Mouse (Mus musculus): ENCODE measurements around the gene Slc24a3. TPM values are rescaled to one million over a fixed set of nuclear protein-coding genes. Genes with fewer than 3 reads are reported as not detected.

The Slc24a3 gene
- polyA plus RNA-seq, 1 experiment from 2014 or later = 21.5 TPM

DNA sequence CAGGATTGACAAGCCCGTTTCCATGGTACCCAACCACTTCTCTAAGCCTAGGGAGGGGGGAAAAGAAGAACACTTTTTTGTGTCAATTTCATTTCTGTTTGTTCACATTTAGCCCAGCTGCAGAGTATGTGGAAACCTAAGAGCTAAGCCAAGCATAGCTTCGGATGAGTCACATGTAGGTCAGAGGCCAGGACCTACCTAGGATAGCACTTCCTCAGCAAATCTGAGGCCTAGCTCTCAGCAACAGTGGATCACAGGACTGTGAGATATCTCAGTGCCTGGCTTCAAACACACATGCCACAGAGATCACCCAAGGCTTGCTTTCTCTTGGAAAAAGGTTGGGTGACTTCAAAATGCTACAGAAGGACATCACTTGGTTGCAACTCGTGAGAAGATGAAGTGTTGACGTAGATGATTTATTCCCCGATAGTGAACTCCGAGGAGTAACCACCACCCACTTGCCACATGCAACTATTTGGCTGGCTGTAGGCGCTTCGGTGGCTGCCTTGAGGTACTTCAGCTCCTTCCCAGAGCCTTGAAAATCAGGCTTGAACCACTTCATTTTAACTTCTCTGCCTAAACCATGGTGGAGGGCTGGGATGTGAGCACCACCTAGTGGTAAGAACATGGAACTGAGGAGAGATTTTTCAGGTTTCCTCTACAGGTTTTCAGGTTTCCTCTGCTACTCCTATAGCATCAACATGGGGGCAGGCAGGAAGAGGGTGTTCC, 420.6 kb downstream of the Slc24a3 start:
- ATAC-seq (ENCODE audit: low FRiP score) (peak; percentile 90), DNase-seq (ENCODE audit: low spot score) (peak; percentile 80)
- Histone ChIP-seq H3K27me3 (ENCODE audit: control insufficient read depth, insufficient read depth, low read length) (no peaks in the 10 kb centered on the region), H3K27ac (no peak overlapping the region), H3K36me3 (replicated peaks; ENCODE audit: control insufficient read depth, insufficient read depth) (no peaks in the 10 kb centered on the region), H3K9me3 (ENCODE audit: control insufficient read depth, low read length) (no peaks in the 10 kb centered on the region), H3K4me3 (replicated peaks; ENCODE audit: low read length) (no peak overlapping the region), H3K4me1 (replicated peaks; ENCODE audit: control insufficient read depth, insufficient read depth, low read length) (no peaks in the 10 kb centered on the region), H3K9ac (no peak overlapping the region), H3K4me2 (replicated peaks) (no peak overlapping the region)
- 74% methylated on average over 8 of the region's 8 CpGs for WGBS

GRCm38 (mm10) chr2:145591881-145592280, 424.3 kb downstream of the Slc24a3 start:
- WGBS = 83% methylated on average over 8 of the region's 8 CpGs
- no peaks in the 10 kb centered on the region for H3K36me3 ChIP-seq (replicated peaks; ENCODE audit: control insufficient read depth, insufficient read depth)
- H3K27ac ChIP-seq = no peak overlapping the region
- no peaks in the 10 kb centered on the region for H3K27me3 ChIP-seq (ENCODE audit: control insufficient read depth, insufficient read depth, low read length)
- H3K9me3 ChIP-seq (ENCODE audit: control insufficient read depth, low read length) = no peaks in the 10 kb centered on the region
- no peak overlapping the region for H3K4me3 ChIP-seq (replicated peaks; ENCODE audit: low read length)
- DNase-seq (ENCODE audit: low spot score) = no peak
- H3K4me2 ChIP-seq (replicated peaks) = no peak overlapping the region
- no peak overlapping the region for H3K9ac ChIP-seq
- no peak for ATAC-seq (ENCODE audit: low FRiP score)
- H3K4me1 ChIP-seq (replicated peaks; ENCODE audit: control insufficient read depth, insufficient read depth, low read length) = no peaks in the 10 kb centered on the region

- 82% methylated on average over 3 of the region's 3 CpGs for WGBS
- ATAC-seq (ENCODE audit: low FRiP score) (no peak), DNase-seq (ENCODE audit: low spot score) (no peak)
- Histone ChIP-seq H3K27ac (no peak overlapping the region), H3K36me3 (replicated peaks; ENCODE audit: control insufficient read depth, insufficient read depth) (no peaks in the 10 kb centered on the region), H3K4me1 (replicated peaks; ENCODE audit: control insufficient read depth, insufficient read depth, low read length) (no peaks in the 10 kb centered on the region), H3K9ac (no peak overlapping the region), H3K27me3 (ENCODE audit: control insufficient read depth, insufficient read depth, low read length) (no peaks in the 10 kb centered on the region), H3K4me2 (replicated peaks) (no peak overlapping the region), H3K9me3 (ENCODE audit: control insufficient read depth, low read length) (no peaks in the 10 kb centered on the region), H3K4me3 (replicated peaks; ENCODE audit: low read length) (no peak overlapping the region)
Measured at GRCm38 (mm10) chr2:145593649-145594347, 426.2 kb downstream of the Slc24a3 start.

GRCm38 (mm10) chr2:145597866-145598265, 430.3 kb downstream of the Slc24a3 start:
- no peak for ATAC-seq (ENCODE audit: low FRiP score)
- H3K4me2 ChIP-seq (replicated peaks) = no peak overlapping the region

DNA sequence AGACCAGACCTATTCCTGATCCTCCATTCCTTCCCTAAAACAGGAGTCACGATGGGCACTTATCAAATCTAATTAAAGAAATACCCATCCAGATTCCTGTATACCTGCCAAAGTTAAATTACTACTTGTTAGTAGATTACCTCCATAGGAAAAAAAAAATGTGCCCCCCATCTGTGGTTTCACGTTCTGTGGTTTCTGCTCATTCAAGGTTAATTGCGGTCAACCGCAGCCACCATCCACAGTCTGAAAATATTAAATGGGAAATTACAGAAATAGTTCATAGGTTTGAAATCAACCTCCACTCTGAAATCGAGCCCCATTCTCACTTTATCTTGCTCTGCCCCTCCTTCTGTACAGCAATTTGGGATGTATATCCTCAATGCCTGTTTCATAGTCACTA, 440.3 kb downstream of the Slc24a3 start:
- 92% methylated on average over 5 of the region's 5 CpGs for WGBS
- Histone ChIP-seq H3K36me3 (replicated peaks; ENCODE audit: control insufficient read depth, insufficient read depth) (no peaks in the 10 kb centered on the region), H3K27ac (no peak overlapping the region), H3K9me3 (ENCODE audit: control insufficient read depth, low read length) (no peaks in the 10 kb centered on the region), H3K4me2 (replicated peaks) (no peak overlapping the region), H3K4me3 (replicated peaks; ENCODE audit: low read length) (no peak overlapping the region), H3K27me3 (ENCODE audit: control insufficient read depth, insufficient read depth, low read length) (no peaks in the 10 kb centered on the region), H3K4me1 (replicated peaks; ENCODE audit: control insufficient read depth, insufficient read depth, low read length) (no peaks in the 10 kb centered on the region), H3K9ac (no peak overlapping the region)
- DNase-seq (ENCODE audit: low spot score) = no peak
- ATAC-seq (ENCODE audit: low FRiP score) = no peak

More at GRCm38 (mm10) chr2:145597866-145598265, 430.3 kb downstream of the Slc24a3 start:
- Histone ChIP-seq H3K27me3 (ENCODE audit: control insufficient read depth, insufficient read depth, low read length) (no peaks in the 10 kb centered on the region), H3K4me3 (replicated peaks; ENCODE audit: low read length) (no peak overlapping the region), H3K9ac (no peak overlapping the region), H3K36me3 (replicated peaks; ENCODE audit: control insufficient read depth, insufficient read depth) (no peaks in the 10 kb centered on the region), H3K27ac (no peak overlapping the region), H3K4me1 (replicated peaks; ENCODE audit: control insufficient read depth, insufficient read depth, low read length) (no peaks in the 10 kb centered on the region), H3K9me3 (ENCODE audit: control insufficient read depth, low read length) (no peaks in the 10 kb centered on the region)
- 90% methylated on average over 5 of the region's 5 CpGs for WGBS
- DNase-seq (ENCODE audit: low spot score) = no peak

- Histone ChIP-seq H3K9ac (no peak overlapping the region), H3K27ac (no peak overlapping the region), H3K9me3 (ENCODE audit: control insufficient read depth, low read length) (no peaks in the 10 kb centered on the region), H3K4me2 (replicated peaks) (no peak overlapping the region), H3K4me1 (replicated peaks; ENCODE audit: control insufficient read depth, insufficient read depth, low read length) (no peaks in the 10 kb centered on the region), H3K36me3 (replicated peaks; ENCODE audit: control insufficient read depth, insufficient read depth) (no peaks in the 10 kb centered on the region), H3K4me3 (replicated peaks; ENCODE audit: low read length) (no peak overlapping the region), H3K27me3 (ENCODE audit: control insufficient read depth, insufficient read depth, low read length) (no peaks in the 10 kb centered on the region)
- DNase-seq (ENCODE audit: low spot score) (peak; percentile 60), ATAC-seq (ENCODE audit: low FRiP score) (no peak)
- 44% methylated on average over 15 of the region's 15 CpGs for WGBS
Measured at GRCm38 (mm10) chr2:145610796-145611705, 443.5 kb downstream of the Slc24a3 start.

DNA sequence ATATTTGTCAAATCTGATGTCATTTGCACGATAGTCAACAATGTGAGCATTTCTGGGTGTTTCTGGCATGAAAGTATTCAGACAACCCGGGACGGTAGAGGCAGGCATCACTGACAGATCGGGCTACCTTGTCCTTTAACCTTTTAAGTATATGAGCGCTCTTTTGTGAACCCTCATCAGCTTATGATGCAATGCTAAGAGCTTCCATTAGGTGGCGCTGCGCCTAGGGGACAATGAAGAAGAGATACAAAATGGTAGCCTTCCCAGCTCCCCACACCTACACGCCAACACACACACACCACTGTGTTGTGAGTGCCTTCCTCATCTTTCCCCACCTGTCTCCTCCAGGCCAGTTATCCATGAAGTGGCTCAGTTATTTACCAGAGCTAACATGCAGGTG, 445.4 kb downstream of the Slc24a3 start:
- no peaks in the 10 kb centered on the region for H3K9me3 ChIP-seq (ENCODE audit: control insufficient read depth, low read length)
- H3K27me3 ChIP-seq (ENCODE audit: control insufficient read depth, insufficient read depth, low read length) = no peaks in the 10 kb centered on the region
- DNase-seq (ENCODE audit: low spot score) = no peak
- 68% methylated on average over 8 of the region's 8 CpGs for WGBS
- H3K4me2 ChIP-seq (replicated peaks) = no peak overlapping the region
- no peaks in the 10 kb centered on the region for H3K36me3 ChIP-seq (replicated peaks; ENCODE audit: control insufficient read depth, insufficient read depth)
- no peak overlapping the region for H3K27ac ChIP-seq
- H3K4me1 ChIP-seq (replicated peaks; ENCODE audit: control insufficient read depth, insufficient read depth, low read length) = no peaks in the 10 kb centered on the region
- ATAC-seq (ENCODE audit: low FRiP score) = no peak
- H3K4me3 ChIP-seq (replicated peaks; ENCODE audit: low read length) = no peak overlapping the region
- H3K9ac ChIP-seq = no peak overlapping the region

DNA sequence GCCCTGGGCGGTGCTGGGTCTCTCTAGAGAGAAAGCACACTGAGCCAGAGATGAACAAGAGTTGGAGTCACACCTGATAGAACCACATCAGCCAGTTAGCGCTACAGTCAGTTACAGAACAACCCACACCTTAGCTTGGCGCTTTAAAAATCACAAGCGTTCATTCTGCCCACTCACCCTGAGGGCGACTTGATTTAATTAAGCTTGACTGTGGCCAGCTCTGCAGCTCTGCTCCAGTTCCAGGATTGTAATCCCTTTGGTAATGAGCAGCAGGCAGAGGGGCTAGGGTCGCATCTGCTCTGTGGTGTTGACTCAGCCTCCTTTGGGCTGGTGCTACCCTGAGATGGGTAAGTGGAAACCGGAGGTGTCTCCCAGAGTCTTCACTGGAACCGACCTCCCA, 446.2 kb downstream of the Slc24a3 start:
- Histone ChIP-seq H3K27me3 (ENCODE audit: control insufficient read depth, insufficient read depth, low read length) (no peaks in the 10 kb centered on the region), H3K4me2 (replicated peaks) (no peak overlapping the region), H3K36me3 (replicated peaks; ENCODE audit: control insufficient read depth, insufficient read depth) (no peaks in the 10 kb centered on the region), H3K4me3 (replicated peaks; ENCODE audit: low read length) (no peak overlapping the region), H3K9ac (no peak overlapping the region), H3K4me1 (replicated peaks; ENCODE audit: control insufficient read depth, insufficient read depth, low read length) (no peaks in the 10 kb centered on the region), H3K27ac (no peak overlapping the region), H3K9me3 (ENCODE audit: control insufficient read depth, low read length) (no peaks in the 10 kb centered on the region)
- ATAC-seq (ENCODE audit: low FRiP score) (peak; percentile 35; the same call in 1 of the 2 replicates), DNase-seq (ENCODE audit: low spot score) (peak; percentile 39)
- WGBS = 66% methylated on average over 8 of the region's 8 CpGs

GRCm38 (mm10) chr2:145619688-145620087, 452.1 kb downstream of the Slc24a3 start:
- Histone ChIP-seq H3K27ac (no peak overlapping the region), H3K27me3 (ENCODE audit: control insufficient read depth, insufficient read depth, low read length) (no peaks in the 10 kb centered on the region), H3K9ac (no peak overlapping the region), H3K4me3 (replicated peaks; ENCODE audit: low read length) (no peak overlapping the region), H3K4me2 (replicated peaks) (no peak overlapping the region), H3K9me3 (ENCODE audit: control insufficient read depth, low read length) (no peaks in the 10 kb centered on the region), H3K36me3 (replicated peaks; ENCODE audit: control insufficient read depth, insufficient read depth) (no peaks in the 10 kb centered on the region), H3K4me1 (replicated peaks; ENCODE audit: control insufficient read depth, insufficient read depth, low read length) (no peaks in the 10 kb centered on the region)
- no peak for DNase-seq (ENCODE audit: low spot score)
- WGBS = 64% methylated on average over 4 of the region's 4 CpGs
- peak; percentile 59; the same call in 1 of the 2 replicates for ATAC-seq (ENCODE audit: low FRiP score)
